Mouse (Mus musculus) layer of hippocampus, postnatal 25 days (tissue): ENCODE data around the gene Olfr1192-ps1. TPM values are rescaled to one million over a fixed set of nuclear protein-coding genes. Genes with fewer than 3 reads are reported as not detected.
"Not testable (repeated sequence)": the region's sequence is repeated elsewhere in the genome, so short reads cannot be mapped to it uniquely, and the experiment has no call there.

Source experiments
- DNase-seq, 2 experiments: peaks; one replicate each; pipeline ENCODE4 v3.0.0; 2022; ENCODE audit warnings: mixed read lengths in 2 of 2, low spot score in 1 of 2; ENCODE audit errors: extremely low spot score in 1 of 2
- total RNA-seq, 2 experiments: library from RNA; stranded (reverse); gene quantifications; 2 replicates each; pipeline ENCODE4 v1.2.3; 2021

The Olfr1192-ps1 gene
- total RNA-seq, result not detected

DNA sequence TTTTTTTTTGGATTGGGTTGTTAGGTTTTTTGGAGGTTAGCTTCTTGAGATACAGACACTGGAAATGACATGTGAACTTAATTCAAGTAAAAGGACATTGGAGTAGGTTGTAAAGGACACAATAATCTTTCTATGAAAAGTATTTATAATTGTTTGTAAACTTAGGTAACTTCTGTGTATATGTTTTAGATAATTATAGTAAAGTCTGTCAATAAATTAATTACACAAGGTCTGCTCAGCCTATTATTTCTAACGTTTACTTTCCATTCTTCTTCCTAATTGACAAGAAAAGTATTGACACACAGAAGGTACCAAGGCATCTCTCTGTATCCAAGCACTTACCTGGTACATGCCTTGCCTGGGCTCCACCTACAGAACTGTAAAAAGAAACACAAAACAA lies at the start of gene Olfr1192-ps1:
TSS of gene Olfr1192-ps1 (plus strand) at position 301 of the 400 bp plus-strand sequence.
- DNase-seq, result no peak

DNA sequence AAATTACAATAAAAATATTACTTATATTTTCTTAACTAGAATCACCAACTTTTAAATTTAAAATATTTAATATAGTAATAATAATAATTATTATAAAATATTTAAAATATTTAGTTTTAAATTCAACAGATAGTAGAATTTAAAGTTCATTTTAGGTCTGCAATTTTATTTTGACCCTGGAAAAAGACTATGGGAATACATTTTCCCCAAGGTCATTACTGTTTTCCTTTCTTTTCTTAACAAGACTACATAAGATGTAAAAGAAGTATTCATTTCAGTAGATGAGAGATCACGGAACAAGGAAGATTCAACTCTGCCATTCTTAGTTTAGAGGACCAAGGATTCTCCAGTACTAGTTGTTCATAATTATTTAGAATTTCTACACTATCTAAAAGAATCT lies 8.1 kb upstream of the Olfr1192-ps1 start, which contains the start of gene Olfr1191-ps1:
TSS of gene Olfr1191-ps1 (plus strand) at position 301 of the 400 bp plus-strand sequence.
- DNase-seq, result not testable (repeated sequence)

DNA sequence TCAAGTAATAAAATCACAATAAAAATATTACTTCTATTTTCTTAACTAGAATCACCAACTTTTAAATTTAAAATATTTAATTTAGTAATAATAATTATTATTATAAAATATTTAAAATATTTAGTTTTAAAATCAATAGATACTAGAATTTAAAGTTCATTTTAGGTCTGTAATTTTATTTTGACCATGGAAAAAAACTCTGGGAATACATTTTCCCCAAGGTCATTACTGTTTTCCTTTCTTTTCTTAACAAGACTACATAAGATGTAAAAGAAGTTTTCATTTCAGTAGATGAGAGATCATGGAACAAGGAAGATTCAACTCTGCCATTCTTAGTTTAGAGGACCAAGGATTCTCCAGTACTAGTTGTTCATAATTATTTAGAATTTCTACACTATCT lies 27.0 kb downstream of the Olfr1192-ps1 start, which contains the start of gene Olfr1193:
TSS of gene Olfr1193 (plus strand) at position 301 of the 400 bp plus-strand sequence.
- not testable (repeated sequence) for DNase-seq

DNA sequence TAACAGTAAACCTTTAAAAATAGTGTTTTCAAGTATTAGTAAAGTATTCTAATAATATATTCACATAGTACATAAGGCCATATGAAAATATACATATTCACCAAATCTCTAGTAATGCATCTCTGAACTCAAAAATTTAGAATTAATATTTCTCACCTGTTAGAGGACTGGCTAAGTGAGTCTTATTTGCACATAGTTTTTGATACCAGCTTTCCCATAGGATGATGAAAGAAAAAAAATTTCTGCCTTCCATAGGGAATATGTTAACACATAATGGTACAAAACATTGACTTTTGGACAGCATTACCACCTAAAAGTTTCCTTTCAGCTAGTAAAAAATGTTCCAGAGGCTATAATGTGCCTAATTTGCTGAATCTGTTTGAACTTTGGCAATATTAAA lies 40.8 kb downstream of the Olfr1192-ps1 start, which contains the start of gene Olfr1195:
TSS of gene Olfr1195 (minus strand) at position 101 of the 400 bp plus-strand sequence.
- no peak for DNase-seq

DNA sequence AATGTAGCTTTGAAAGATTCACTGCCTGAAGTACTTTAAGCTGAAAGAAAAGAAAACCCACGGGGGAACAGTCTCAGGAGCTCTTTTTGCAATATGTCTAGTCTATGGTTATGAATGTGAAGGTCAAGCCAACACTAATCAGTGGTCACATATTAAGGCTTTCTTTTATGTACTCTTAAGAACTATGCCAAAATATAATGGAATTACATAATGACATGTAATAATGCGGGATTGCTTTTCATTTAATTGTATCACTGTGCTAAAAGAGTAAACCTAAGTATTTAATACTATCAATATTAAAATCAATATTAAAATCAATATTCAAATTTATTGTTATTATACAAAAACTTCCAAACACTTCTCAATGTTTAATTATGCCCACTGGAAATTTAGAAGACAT lies 56.2 kb downstream of the Olfr1192-ps1 start, which contains the start of gene Olfr1196:
TSS of gene Olfr1196 (minus strand) at position 101 of the 400 bp plus-strand sequence.
- DNase-seq, result no peak

Other genes starting within 250 kb of the Olfr1192-ps1 start
- gene Olfr1179, start 242.1 kb upstream of the Olfr1192-ps1 start, total RNA-seq, result not detected
- gene Olfr1180, start 229.4 kb upstream of the Olfr1192-ps1 start, total RNA-seq, result not detected
- not detected for gene Olfr1181, start 222.3 kb upstream of the Olfr1192-ps1 start, total RNA-seq
- gene Gm13757, start 199.4 kb upstream of the Olfr1192-ps1 start, total RNA-seq, result not detected
- not detected for gene Olfr1183, start 193.6 kb upstream of the Olfr1192-ps1 start, total RNA-seq
- gene Olfr1184, start 164.9 kb upstream of the Olfr1192-ps1 start, total RNA-seq, result not detected
- gene Olfr1185-ps1, start 155.2 kb upstream of the Olfr1192-ps1 start, total RNA-seq, result not detected
- gene Olfr1186, start 130.0 kb upstream of the Olfr1192-ps1 start, total RNA-seq, result not detected
- not detected for gene Olfr1188, start 91.6 kb upstream of the Olfr1192-ps1 start, total RNA-seq
- gene Olfr1189, start 62.1 kb upstream of the Olfr1192-ps1 start, total RNA-seq, result not detected
- under 1 TPM in 1 of 2 experiments, not detected in 1; 0.05 TPM for gene Olfr1191-ps1, start 8.0 kb upstream of the Olfr1192-ps1 start, total RNA-seq
- not detected for gene Olfr1193, start 27.1 kb downstream of the Olfr1192-ps1 start, total RNA-seq
- not detected for gene Olfr1195, start 40.7 kb downstream of the Olfr1192-ps1 start, total RNA-seq
- not detected for gene Olfr1196, start 56.1 kb downstream of the Olfr1192-ps1 start, total RNA-seq
- not detected for gene Olfr1197, start 83.9 kb downstream of the Olfr1192-ps1 start, total RNA-seq
- not detected for gene Olfr1198, start 102.9 kb downstream of the Olfr1192-ps1 start, total RNA-seq
- gene Olfr1199, start 112.0 kb downstream of the Olfr1192-ps1 start, total RNA-seq, result not detected
- gene Olfr1200, start 122.0 kb downstream of the Olfr1192-ps1 start, total RNA-seq, result not detected
- gene Olfr1201, start 144.5 kb downstream of the Olfr1192-ps1 start, total RNA-seq, result not detected
- not detected for gene Olfr1202, start 166.0 kb downstream of the Olfr1192-ps1 start, total RNA-seq
- gene Olfr1205, start 181.2 kb downstream of the Olfr1192-ps1 start, total RNA-seq, result not detected
- not detected for gene Olfr1204, start 200.8 kb downstream of the Olfr1192-ps1 start, total RNA-seq
- gene Olfr1206, start 214.7 kb downstream of the Olfr1192-ps1 start, total RNA-seq, result not detected